Mouse (Mus musculus) liver, adult 2 months (tissue): ENCODE measurements around the gene Rbm38.

Experiments
- CTCF ChIP-seq: fragments of 200-500 bp; IDR thresholded peaks from 2 replicates; pipeline ENCODE4 v1.5.1; 2011; ENCODE audit warnings: low read depth, low read length, control low read depth
- POLR2A ChIP-seq: fragments of 200-500 bp; IDR thresholded peaks from 2 replicates; pipeline ENCODE4 v1.6.1; 2011; ENCODE audit warnings: low read length, control low read depth; ENCODE audit not compliant: insufficient read depth; ENCODE audit errors: extremely low read depth

DNA sequence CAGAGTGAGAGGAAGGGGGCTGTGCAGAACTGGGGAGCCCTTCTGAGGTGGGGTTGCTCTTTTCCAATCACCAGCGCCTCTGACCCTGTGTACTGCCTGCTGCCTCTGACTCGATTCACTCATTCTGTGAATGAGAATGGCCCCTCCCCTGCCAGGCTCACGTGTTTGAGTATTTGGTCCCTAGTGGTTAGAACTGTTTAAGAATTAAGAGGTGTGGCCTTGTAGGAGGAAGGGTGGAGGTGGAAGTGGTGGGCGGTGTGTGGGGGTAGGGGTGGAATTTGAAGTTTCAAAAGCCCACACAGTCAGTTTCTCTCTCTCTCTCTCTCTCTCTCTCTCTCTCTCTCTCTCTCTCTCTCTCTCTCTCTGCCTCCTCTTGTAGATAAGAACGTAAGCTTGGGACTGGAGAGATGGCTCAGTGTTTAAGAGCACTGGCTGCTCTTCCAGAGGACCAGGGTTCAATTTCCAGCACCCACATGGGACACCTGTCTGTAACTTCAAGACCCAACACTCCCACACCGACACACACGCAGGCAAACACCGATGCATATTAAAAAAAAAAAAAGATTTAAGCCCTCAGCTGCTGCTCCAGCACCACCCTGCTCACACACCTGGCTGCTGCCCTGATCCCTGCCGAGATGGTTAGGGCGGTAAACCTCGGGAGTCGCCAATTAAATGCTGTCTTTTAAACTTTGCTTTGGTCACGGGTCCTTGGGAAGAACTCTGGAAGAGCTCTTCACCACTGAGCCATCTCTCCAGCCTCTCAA lies 63.6 kb downstream of the Rbm38 start:
- TF ChIP-seq POLR2A = no peak
- TF ChIP-seq CTCF = no peak
